Mouse (Mus musculus): ENCODE results near the gene Rps8.

The Rps8 gene

GRCm38 (mm10) chr4:117148815-117149214 is 7.2 kb downstream of the Rps8 start:
- in situ Hi-C loops (cut with MboI, MseI): loop anchor here (25.0 kb wide), 1 partner anchor 1312 kb away; the partner anchor contains the start of genes Mknk1 and Mob3c

- in situ Hi-C loops (cut with MboI, MseI): loop anchor here (25.0 kb wide), 1 partner anchor 1311 kb away; the partner anchor contains the start of genes Mknk1 and Mob3c
Observed at GRCm38 (mm10) chr4:117148047-117148713, 7.9 kb downstream of the Rps8 start.

GRCm38 (mm10) chr4:117146176-117146575 is 9.9 kb downstream of the Rps8 start:
- in situ Hi-C loops (cut with MboI, MseI): loop anchor here (25.0 kb wide), 1 partner anchor 1309 kb away; the partner anchor contains the start of genes Mknk1 and Mob3c

- in situ Hi-C loops (cut with MboI, MseI): loop anchor here (25.0 kb wide), 1 partner anchor 1308 kb away; the partner anchor contains the start of genes Mknk1 and Mob3c
Observed at GRCm38 (mm10) chr4:117145248-117145647, 10.8 kb downstream of the Rps8 start.

- in situ Hi-C loops (cut with MboI, MseI): loop anchor here (5.0 to 25.0 kb wide), 3 partner anchors 111 to 1306 kb away; partner anchors contain the start of genes Hpdl, Mknk1 and Mob3c
Observed at GRCm38 (mm10) chr4:117143023-117143422, 13.0 kb downstream of the Rps8 start.

- in situ Hi-C loops (cut with MboI, MseI): loop anchor here (5.0 to 25.0 kb wide), 3 partner anchors 108 to 1303 kb away; partner anchors contain the start of genes Hpdl, Mknk1 and Mob3c
Observed at GRCm38 (mm10) chr4:117140613-117141012, 15.4 kb downstream of the Rps8 start.

- in situ Hi-C loops (cut with MboI, MseI): loop anchor here (25.0 kb wide), 1 partner anchor 1302 kb away; the partner anchor contains the start of genes Mknk1 and Mob3c
Observed at GRCm38 (mm10) chr4:117139217-117139612, 16.8 kb downstream of the Rps8 start.

GRCm38 (mm10) chr4:117138295-117139216 is 17.5 kb downstream of the Rps8 start:
- in situ Hi-C loops (cut with MboI, MseI): loop anchor here (25.0 kb wide), 1 partner anchor 1301 kb away; the partner anchor contains the start of genes Mknk1 and Mob3c

- in situ Hi-C loops (cut with MboI, MseI): loop anchor here (25.0 kb wide), 1 partner anchor 1299 kb away; the partner anchor contains the start of genes Mknk1 and Mob3c
Observed at GRCm38 (mm10) chr4:117136034-117136433, 20.0 kb downstream of the Rps8 start.

GRCm38 (mm10) chr4:117134601-117134995 is 21.4 kb downstream of the Rps8 start:
- in situ Hi-C loops (cut with MboI, MseI): loop anchor here (25.0 kb wide), 1 partner anchor 1297 kb away; the partner anchor contains the start of genes Mknk1 and Mob3c

- in situ Hi-C loops (cut with MboI, MseI): loop anchor here (25.0 kb wide), 1 partner anchor 1297 kb away; the partner anchor contains the start of genes Mknk1 and Mob3c
Observed at GRCm38 (mm10) chr4:117133817-117134600, 22.0 kb downstream of the Rps8 start, which contains the start of gene Plk3. Plk3 (minus strand) TSS chr4:117133963.

- in situ Hi-C loops (cut with MboI, MseI): loop anchor here (25.0 kb wide), 1 partner anchor 1296 kb away; the partner anchor contains the start of genes Mknk1 and Mob3c
Observed at GRCm38 (mm10) chr4:117133366-117133796, 22.7 kb downstream of the Rps8 start.

GRCm38 (mm10) chr4:117132794-117133143 is 23.3 kb downstream of the Rps8 start:
- in situ Hi-C loops (cut with MboI, MseI): loop anchor here (25.0 kb wide), 1 partner anchor 1295 kb away; the partner anchor contains the start of genes Mknk1 and Mob3c

GRCm38 (mm10) chr4:117131890-117132793 is 23.9 kb downstream of the Rps8 start:
- in situ Hi-C loops (cut with MboI, MseI): loop anchor here (25.0 kb wide), 1 partner anchor 1295 kb away; the partner anchor contains the start of genes Mknk1 and Mob3c

- in situ Hi-C loops (cut with MboI, MseI): loop anchor here (25.0 kb wide), 1 partner anchor 1294 kb away; the partner anchor contains the start of genes Mknk1 and Mob3c
Observed at GRCm38 (mm10) chr4:117131198-117131597, 24.8 kb downstream of the Rps8 start.

GRCm38 (mm10) chr4:117130790-117131189 is 25.3 kb downstream of the Rps8 start:
- in situ Hi-C loops (cut with MboI, MseI): loop anchor here (25.0 kb wide), 1 partner anchor 1293 kb away; the partner anchor contains the start of genes Mknk1 and Mob3c

- in situ Hi-C loops (cut with MboI, MseI): loop anchor here (25.0 kb wide), 1 partner anchor 1291 kb away; the partner anchor contains the start of genes Mknk1 and Mob3c
Observed at GRCm38 (mm10) chr4:117127991-117128686, 27.9 kb downstream of the Rps8 start.

- in situ Hi-C loops (cut with MboI, MseI): loop anchor here (25.0 kb wide), 1 partner anchor 1289 kb away; the partner anchor contains the start of genes Mknk1 and Mob3c
Observed at GRCm38 (mm10) chr4:117126675-117127290, 29.3 kb downstream of the Rps8 start, which contains the start of gene Tctex1d4. Tctex1d4 (plus strand) TSS chr4:117126794.

All from T-helper 1 cell (primary cell).